Mouse (Mus musculus) NIH3T3 (cell line): Measurements from ENCODE around the gene Sucnr1.
A peak's percentile ranks its signal among the peaks of the same experiment; 100 is the strongest.
"Not testable (repeated sequence)": the region's sequence is repeated elsewhere in the genome, so short reads cannot be mapped to it uniquely, and the experiment has no call there.

Experiments
- DNase-seq: peaks from one replicate; pipeline ENCODE4 v3.0.0-alpha.2; 2012; ENCODE audit warnings: low read depth

Gene Sucnr1

GRCm38 (mm10) chr3:60081648-60082047, at the start of gene Sucnr1:
Gene Sucnr1, plus strand, starts transcription at chr3:60081869.
- DNase-seq, result no peak

- DNase-seq, result no peak
Measured at GRCm38 (mm10) chr3:60046221-60046913, 35.3 kb upstream of the Sucnr1 start.

GRCm38 (mm10) chr3:60053231-60053927, 28.3 kb upstream of the Sucnr1 start:
- peak; percentile 3 for DNase-seq

- peak; percentile 23 for DNase-seq
Measured at GRCm38 (mm10) chr3:60053931-60054330, 27.7 kb upstream of the Sucnr1 start.

GRCm38 (mm10) chr3:60056451-60056850, 25.2 kb upstream of the Sucnr1 start:
- peak; percentile 71 for DNase-seq

GRCm38 (mm10) chr3:60057070-60057808, 24.4 kb upstream of the Sucnr1 start:
- DNase-seq, result no peak

GRCm38 (mm10) chr3:60057809-60058082, 23.9 kb upstream of the Sucnr1 start:
- no peak for DNase-seq

GRCm38 (mm10) chr3:60078883-60079415, 2.7 kb upstream of the Sucnr1 start:
- no peak for DNase-seq

- DNase-seq, result no peak
Measured at GRCm38 (mm10) chr3:60080572-60080971, 1.1 kb upstream of the Sucnr1 start.

- DNase-seq, result no peak
Measured at GRCm38 (mm10) chr3:60082746-60083145, 1.1 kb downstream of the Sucnr1 start.

GRCm38 (mm10) chr3:60085729-60086128, 4.1 kb downstream of the Sucnr1 start:
- no peak for DNase-seq

GRCm38 (mm10) chr3:60091321-60091720, 9.7 kb downstream of the Sucnr1 start:
- DNase-seq, result no peak

- DNase-seq, result no peak
Measured at GRCm38 (mm10) chr3:60094386-60095156, 12.9 kb downstream of the Sucnr1 start.

- DNase-seq, result no peak
Measured at GRCm38 (mm10) chr3:60096941-60097340, 15.3 kb downstream of the Sucnr1 start.

GRCm38 (mm10) chr3:60097485-60097884, 15.8 kb downstream of the Sucnr1 start:
- DNase-seq, result no peak

- DNase-seq, result no peak
Measured at GRCm38 (mm10) chr3:60098521-60098920, 16.9 kb downstream of the Sucnr1 start.

GRCm38 (mm10) chr3:60104462-60105109, 22.9 kb downstream of the Sucnr1 start:
- DNase-seq, result no peak

GRCm38 (mm10) chr3:60106446-60106845, 24.8 kb downstream of the Sucnr1 start:
- DNase-seq, result not testable (repeated sequence)

GRCm38 (mm10) chr3:60107736-60108135, 26.1 kb downstream of the Sucnr1 start:
- DNase-seq, result no peak

- DNase-seq, result no peak
Measured at GRCm38 (mm10) chr3:60108815-60109214, 27.1 kb downstream of the Sucnr1 start.

- no peak for DNase-seq
Measured at GRCm38 (mm10) chr3:60111135-60111710, 29.6 kb downstream of the Sucnr1 start.
